Mouse (Mus musculus) heart, postnatal 10 days (tissue): ENCODE results near the gene Lilrb4a. TPM values are rescaled to one million over a fixed set of nuclear protein-coding genes. Genes with fewer than 3 reads are reported as not detected.
"Not testable (repeated sequence)": the region's sequence is repeated elsewhere in the genome, so short reads cannot be mapped to it uniquely, and the experiment has no call there.

ENCODE experiments used
- DNase-seq, 2 experiments: peaks; one replicate each; pipeline ENCODE4 v3.0.0; 2021
- intact Hi-C: fragments of 180-260 bp; cut with DNase I; formaldehyde crosslinking; loops from one replicate; pipeline ENCODE4 v1.15.1; 2025
- total RNA-seq, 2 experiments: library from RNA; stranded (reverse); gene quantifications; 2 replicates each; pipeline ENCODE4 v1.2.3; 2021

Lilrb4a gene
- total RNA-seq, result 1 to 10 TPM in 1 of 2 experiments, under 1 TPM in 1; 0.79 to 1.7 TPM

DNA sequence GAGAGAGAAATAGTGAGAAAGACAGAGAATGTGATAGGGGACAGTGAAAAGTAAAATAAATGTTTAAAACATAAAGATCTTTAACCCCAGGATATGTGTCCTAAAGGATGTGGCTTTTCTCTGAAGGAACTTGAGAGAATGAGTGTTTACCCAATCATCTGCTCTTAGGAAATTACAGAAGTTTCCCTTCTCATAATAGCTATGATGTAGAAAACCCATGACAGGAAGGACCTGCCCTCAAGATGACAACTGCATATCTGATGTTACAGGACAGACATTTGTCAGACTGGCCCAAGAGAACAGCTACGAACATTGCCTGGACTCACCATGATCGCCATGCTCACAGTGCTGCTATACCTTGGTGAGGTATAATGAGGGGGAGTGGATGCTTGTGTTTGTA is at the start of gene Lilrb4a:
Gene Lilrb4a (plus strand): TSS at position 266 of the 400 bp plus-strand sequence.
- DNase-seq, intact Hi-C loops: not testable (repeated sequence)

GRCm38 (mm10) chr10:51451610-51452009 is 39.1 kb upstream of the Lilrb4a start:
- no peak for DNase-seq
- intact Hi-C loops, result no loop called here

- intact Hi-C loops, result no loop called here
- peak in 1 of 2 experiments; percentile 3 for DNase-seq
These were observed 37.0 kb upstream of the Lilrb4a start for GRCm38 (mm10) chr10:51453616-51454298.

GRCm38 (mm10) chr10:51454365-51454764 is 36.4 kb upstream of the Lilrb4a start:
- DNase-seq, result no peak
- intact Hi-C loops, result no loop called here

DNA sequence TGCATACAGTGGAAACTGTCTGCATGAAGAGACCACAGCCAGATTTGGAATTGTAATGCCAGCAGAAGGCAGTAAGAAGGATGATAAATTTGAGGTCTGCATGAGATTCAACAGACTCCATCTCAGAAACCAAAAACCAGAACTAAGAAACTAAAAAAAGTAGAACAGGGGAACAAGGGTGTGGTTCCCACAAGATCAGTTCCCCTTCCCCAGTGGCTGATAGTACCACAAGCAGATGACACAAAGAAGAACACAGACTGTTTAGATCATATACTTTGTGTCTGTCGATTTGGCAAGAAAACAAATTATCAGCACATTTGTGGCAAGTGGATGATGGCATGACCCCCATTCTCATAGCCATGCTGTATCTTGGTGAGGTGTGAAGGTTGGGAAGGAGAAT is 35.0 kb upstream of the Lilrb4a start:
- peak in 1 of 2 experiments; percentile 3 for DNase-seq
- intact Hi-C loops, result no loop called here

DNA sequence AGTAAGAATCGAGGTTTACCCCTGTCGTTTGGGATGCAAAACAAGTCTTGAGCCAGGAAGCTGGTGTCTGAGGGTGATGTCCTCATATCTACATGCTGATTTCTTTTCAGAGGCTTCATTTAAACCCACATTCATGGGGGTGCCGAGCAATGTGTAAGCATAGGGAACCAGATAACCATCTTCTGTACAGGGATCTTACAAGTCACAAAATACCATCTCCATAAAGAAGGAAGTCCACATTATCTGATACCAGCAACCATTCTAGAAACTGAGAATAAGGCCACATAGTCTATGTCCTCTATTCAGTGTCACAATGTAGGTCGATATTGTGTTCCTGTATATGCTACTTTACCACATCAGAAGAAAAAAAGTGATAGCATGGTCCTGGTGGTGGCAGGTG is 34.4 kb upstream of the Lilrb4a start:
- DNase-seq, result no peak
- intact Hi-C loops, result no loop called here

DNA sequence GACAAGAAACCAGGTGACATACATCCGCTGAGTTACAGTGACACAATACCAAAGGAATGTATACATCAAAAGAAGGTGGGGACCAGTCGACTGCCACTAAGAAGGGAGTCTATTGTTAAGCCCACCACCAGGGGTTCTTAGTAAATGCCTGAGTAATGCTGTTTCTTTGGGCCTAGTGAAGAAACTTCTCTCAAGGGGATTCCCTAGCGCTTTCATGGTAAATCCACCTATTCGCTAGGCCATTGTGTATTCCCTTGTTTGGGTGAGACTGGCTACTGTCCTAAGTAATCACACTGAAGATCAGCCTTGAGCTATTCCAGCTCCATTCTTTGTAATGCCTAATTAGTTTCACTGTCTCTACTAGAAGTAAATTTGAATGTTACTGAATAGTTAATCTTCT is 27.0 kb upstream of the Lilrb4a start:
- intact Hi-C loops, DNase-seq: not testable (repeated sequence)

GRCm38 (mm10) chr10:51480397-51480796 is 10.4 kb upstream of the Lilrb4a start, which contains the start of the genes Gm49339 and Lilr4b:
Gene Gm49339, plus strand, starts transcription at chr10:51480612.
Gene Lilr4b, plus strand, starts transcription at chr10:51480632.
- intact Hi-C loops, DNase-seq: not testable (repeated sequence)

DNA sequence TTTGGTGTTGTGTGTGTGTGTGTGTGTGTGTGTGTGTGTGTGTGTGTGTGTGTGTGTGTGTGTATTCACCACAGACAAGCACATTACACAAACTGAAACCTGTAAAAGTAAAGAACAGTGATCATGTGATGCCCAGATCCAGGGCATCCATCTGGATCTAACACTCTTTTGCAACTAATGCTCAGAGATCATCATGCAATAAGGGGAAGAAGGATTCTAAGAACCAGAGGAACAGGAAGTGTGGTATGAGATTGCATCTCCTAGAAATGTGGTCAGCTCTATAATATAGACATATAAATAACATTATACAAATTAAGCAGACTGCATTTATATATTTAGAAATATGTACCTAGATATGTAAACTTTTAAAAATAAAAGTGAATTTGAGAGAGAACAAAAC is 29.3 kb downstream of the Lilrb4a start:
- intact Hi-C loops, result no loop called here
- DNase-seq, result no peak

DNA sequence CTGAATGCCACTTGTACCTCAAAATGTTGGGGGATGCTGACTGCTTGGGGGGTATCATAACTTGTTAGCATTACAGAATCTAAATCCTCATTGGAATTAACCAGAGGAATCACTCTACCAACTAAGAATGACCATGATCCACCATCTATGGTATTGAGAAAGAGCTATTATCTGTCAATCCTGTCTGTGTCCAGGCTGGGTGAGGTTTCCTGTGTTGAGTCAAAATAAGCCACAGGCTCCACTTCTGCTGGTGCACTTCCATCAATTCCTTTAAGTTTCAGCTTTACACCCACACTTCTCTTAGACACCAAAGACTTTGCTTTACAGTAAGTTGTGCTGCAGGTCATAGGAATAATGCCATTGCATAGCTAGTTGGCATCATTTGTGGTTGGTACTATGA is 30.7 kb downstream of the Lilrb4a start:
- intact Hi-C loops, result no loop called here
- DNase-seq, result no peak

- intact Hi-C loops, result no loop called here
- DNase-seq, result no peak
These were observed 35.3 kb downstream of the Lilrb4a start for GRCm38 (mm10) chr10:51526090-51526489.

DNA sequence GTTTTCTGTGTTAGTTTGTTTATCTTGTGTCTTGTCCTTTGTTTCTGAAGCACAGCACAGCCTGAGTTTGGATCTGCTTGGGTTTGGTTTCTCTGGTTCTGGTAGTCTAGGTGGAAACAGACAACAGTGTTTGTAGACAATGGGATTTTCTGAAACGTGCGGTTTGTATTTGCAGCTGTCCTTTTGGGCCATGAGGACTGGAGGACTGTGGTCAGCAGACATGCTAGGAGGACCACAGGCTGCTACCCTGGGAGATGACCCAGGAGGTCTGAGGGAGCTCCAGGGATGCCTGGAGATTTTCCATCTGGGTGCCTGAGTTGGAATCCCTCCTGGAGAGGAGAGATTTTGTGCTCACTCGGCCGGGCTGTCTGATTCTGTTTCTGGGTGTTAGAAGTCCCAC is 35.9 kb downstream of the Lilrb4a start:
- DNase-seq, result no peak
- intact Hi-C loops, result no loop called here

DNA sequence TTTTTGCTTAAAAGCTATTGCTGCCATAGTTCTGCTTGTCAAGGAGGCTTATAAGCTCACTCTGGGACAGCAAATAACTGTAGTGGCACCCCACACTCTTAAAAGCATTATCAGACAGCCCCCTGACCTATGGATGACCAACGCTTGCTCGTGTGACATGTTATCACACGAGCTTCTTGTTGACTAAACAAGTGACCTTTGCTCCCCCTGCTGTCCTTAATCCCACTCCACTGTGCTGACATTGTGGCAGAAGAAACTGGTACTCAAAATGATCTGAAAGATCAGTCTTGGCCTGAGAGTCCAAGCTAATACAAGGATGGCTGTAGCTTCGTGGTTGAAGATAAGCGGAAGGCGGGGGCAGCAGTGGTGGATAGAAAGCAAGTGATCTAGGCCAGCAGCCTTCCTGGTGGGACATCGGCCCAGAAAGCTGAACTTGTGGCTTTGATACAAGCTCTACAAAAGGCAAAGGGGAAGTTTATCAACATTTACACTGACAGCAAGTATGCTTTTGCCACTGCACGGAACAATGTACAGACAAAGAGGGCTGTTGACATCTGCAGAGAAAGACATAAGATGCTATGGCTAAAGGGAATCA is 38.2 kb downstream of the Lilrb4a start:
- no peak for DNase-seq
- intact Hi-C loops, result no loop called here

DNA sequence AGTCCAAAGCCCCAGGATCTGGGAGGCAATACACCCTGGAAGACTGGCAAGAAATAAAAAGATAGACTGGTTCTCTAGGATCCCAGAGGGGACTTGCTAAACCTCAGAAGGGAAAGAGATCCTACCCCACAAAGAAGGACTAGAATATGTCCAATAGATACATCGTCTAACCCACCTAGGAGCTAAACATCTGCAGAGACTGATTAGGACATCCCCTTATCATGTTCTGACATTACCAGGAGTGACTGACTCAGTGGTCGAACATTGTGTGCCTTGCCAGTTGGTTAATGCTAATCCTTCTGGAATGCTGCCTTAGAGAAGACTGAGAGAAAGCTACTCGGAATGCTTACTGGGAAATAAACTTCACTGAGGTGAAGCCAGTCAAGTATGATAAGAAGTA is 38.7 kb downstream of the Lilrb4a start:
- DNase-seq, result no peak
- intact Hi-C loops, result no loop called here

DNA sequence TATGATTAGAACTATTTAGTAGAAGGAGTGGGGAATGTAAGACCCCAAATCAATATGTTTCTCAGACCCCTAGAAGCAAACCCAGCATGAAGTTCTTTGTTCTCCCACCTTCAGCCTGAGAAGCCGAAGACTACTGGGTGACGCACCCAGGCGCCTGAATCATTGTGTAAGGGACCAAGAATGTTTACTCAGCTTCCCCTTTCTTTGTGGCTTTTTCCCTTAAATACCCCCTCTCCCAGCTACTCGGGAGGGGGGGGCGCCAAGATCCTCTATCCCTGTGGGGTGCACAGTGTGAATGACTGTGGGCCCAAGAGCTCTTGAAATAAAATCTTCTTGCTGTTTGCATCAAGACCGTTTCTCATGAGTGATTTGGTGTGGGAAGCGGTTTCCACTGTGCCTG is 40.1 kb downstream of the Lilrb4a start:
- no peak for DNase-seq
- intact Hi-C loops, result no loop called here

Other genes with a start within 250 kb of the Lilrb4a start
- gene Gm49339, start 10.3 kb upstream of the Lilrb4a start, total RNA-seq, result 1 to 10 TPM in 1 of 2 experiments, under 1 TPM in 1; 0.62 to 1.4 TPM
- 1 to 10 TPM; 1.4 to 1.9 TPM for gene Lilr4b, start 10.3 kb upstream of the Lilrb4a start, total RNA-seq
- gene Fam162b, start 99.6 kb downstream of the Lilrb4a start, total RNA-seq, result not detected
- gene Gprc6a, start 140.5 kb downstream of the Lilrb4a start, total RNA-seq, result not detected
- gene Rfx6, start 186.8 kb downstream of the Lilrb4a start, total RNA-seq, result not detected